Mouse (Mus musculus) CD8-positive naive resting alpha-beta T cell, adult 2 months (primary cell): Measurements from ENCODE around the gene Hspa1l.
"Not testable (repeated sequence)": the region's sequence is repeated elsewhere in the genome, so short reads cannot be mapped to it uniquely, and the experiment has no call there.

Source experiments
- DNase-seq, 2 experiments: peaks; one replicate each; pipeline ENCODE4 v3.0.0; 2022; ENCODE audit warnings: low read depth in 2 of 2, low spot score in 2 of 2

Gene Hspa1l

DNA sequence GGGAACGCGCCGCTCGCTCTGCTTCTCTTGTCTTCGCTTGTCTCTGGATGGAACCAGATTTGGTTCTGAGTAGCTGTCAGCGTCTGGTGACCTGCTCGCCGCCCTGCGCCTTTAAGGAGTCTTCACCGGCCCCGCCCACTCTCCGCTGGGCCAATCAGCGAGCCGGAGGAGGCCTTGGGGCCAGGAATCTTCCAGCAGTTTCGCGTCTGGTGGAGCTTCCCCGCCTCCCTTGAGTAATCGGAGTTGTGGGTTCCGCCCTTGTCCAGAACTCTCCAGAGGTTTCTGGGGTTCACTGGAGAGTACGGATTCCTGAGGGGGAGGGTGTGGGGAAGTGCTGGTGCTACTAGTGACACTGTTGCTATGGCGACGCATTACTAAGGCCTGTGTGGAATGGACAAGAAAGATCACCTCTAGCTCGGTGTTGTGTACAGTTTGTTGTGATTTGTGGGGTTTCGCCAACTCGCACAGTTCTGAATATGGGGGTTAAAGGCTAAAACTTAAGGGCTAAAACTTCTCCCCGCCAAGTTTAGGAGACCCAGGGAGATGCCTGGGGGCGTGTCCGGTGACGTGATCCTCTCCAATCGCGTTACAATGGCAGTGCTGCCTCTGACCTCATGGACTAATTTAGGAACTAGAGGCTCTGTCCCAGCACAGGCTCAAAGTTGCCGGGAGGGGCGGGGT is at the start of gene Hspa1l, which contains the start of gene Hspa1a:
Hspa1l (plus strand) TSS at position 635 of the 681 bp plus-strand sequence.
Hspa1a (minus strand) TSS at position 88 of the 681 bp plus-strand sequence.
- peak; percentile 13 to 57 for DNase-seq

DNA sequence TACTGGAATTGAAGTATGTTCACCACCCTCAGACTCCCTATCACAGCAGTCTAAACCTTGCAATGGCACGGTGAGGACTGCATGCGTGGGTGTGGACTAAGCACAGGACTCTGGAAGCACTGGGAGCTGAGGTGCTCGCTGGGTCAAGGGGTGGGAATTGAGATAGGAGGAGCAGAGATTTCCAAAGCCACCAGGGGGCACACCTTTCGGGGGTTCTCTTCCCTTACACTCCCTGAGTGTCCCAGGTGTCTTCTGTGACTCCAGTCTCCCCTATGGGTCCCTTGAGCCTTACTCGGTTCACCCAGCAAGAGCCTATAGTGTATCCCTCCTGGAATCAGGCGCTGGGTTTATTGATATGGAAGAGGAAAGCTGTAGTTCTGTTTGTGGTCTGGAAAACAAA is 49.6 kb upstream of the Hspa1l start:
- no peak for DNase-seq

DNA sequence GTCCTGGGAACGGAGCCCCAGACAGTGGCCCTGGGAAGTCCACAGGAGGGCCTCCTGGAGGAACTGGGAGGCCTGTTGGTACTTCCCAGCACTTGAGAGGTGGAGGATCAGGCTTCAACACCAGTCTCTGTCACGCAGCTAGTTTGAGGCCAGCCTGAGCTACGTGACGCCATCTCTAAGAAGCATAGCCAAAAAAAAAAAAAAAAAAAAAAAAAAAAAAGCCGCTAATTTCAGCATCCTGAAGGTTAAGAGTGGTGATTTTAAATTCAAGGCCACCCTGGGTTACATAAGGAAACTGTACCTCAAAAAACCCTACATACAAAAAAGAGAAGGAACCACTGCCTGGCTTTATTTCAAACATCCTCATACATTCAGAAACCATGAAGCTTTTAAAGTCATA is 48.2 kb upstream of the Hspa1l start:
- DNase-seq: no peak

DNA sequence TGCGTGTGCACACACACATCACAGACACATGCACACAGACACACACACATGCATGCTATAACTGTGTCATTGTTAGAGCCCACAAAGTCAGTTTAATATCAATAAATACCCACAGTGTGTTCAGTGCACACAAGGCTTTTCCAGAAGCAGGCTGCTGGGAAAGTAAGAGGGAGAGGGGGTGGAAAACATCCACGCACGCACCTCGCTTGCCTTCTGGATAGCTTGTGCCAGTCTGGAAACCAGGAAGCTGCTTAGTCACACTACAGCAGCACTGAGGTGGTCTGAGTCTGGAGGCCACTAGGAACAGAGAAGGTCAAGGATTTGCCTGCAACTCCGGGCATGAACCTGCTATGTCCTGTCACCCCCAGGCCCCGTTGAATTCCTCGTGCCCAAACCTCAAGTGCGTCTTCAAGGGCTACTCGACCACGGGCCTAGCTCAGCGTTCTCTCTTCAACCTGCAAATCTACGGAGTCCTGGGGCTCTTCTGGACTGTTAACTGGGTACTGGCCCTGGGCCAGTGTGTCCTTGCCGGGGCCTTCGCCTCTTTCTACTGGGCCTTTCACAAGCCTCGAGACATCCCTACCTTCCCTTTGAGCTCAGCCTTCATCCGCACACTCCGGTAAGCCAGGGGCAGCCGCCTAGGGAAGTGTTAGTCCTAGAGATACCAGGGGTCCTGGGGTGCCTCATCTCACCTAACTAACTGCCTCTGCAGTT is 45.0 kb upstream of the Hspa1l start:
- no peak for DNase-seq

DNA sequence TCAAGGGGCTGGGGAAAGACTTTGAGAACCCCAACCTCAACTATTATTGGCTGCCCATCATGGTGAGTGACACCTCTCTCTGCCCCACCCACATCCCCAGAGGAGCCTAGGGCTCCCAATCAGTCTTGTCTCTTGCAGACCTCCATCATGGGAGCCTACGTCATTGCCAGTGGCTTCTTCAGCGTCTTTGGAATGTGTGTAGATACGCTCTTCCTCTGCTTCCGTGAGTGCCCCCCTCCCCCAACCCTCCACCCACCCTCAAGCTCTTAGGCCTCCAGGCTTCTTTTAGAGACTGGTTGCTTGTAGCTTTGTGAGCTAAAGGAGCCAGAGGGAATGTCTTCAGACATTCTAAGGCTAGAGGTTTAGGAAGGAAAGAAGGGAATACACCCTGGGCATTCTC is 43.7 kb upstream of the Hspa1l start:
- no peak for DNase-seq

DNA sequence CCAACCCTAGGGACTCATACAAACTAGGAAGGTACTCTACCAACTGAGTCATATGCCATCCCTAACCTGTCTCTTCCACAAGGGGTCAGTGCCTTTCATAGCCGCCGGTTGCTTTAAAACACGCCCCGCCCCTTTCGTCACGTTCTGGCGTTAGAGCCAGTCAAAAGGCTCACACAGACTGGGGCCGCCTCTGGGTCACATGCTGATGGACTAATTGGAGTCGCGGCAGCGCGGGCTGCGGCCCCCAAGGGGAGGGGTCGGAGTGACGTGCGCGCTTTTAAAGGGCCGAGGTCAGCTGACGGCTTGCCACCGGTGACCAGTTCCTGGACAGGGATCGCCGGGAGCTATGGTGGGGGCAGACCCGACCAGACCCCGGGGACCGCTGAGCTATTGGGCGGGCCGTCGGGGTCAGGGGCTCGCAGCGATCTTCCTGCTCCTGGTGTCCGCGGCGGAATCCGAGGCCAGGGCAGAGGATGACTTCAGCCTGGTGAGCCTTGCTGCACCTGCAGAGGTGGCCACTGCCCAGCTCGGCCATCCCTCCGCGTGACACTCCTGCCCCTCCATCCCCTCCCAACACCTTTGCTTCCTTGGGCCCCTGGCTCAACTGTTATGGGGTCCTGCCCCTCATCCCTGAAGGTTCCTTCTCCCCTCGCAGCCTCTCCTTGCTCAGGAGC is 41.3 kb upstream of the Hspa1l start, which contains the start of gene Neu1:
Neu1 (plus strand) TSS at position 193 of the 674 bp plus-strand sequence.
- DNase-seq: peak; percentile 91 to 93

DNA sequence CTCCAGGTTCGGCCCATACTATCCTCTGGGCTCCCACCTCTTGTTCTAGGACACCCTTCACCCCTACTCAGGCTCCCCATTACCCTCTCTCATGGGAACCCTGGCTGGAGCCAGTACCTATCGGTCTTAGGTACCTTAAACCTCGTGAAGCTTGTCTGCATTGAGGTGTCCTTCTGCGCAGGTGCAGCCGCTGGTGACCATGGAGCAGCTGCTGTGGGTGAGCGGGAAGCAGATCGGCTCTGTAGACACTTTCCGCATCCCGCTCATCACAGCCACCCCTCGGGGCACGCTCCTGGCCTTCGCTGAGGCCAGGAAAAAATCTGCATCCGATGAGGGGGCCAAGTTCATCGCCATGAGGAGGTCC is 40.8 kb upstream of the Hspa1l start:
- DNase-seq: peak; percentile 28 to 49

DNA sequence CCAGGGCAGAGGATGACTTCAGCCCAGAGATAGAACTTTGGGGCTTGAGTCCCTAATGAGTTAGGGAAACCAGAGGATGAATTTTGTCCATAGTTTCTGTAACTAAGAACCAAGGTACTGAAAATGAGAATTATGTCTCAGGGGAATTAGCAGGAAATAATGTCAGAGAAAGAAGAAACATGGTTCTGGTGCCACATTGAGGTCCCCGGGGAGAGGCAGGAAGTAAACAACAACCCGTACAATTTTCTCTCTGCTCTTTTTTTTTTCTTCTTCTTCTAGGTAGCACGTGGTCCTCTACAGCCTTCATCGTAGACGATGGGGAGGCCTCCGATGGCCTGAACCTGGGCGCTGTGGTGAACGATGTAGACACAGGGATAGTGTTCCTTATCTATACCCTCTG is 40.2 kb upstream of the Hspa1l start:
- DNase-seq: peak in 1 of 2 experiments; percentile 27

DNA sequence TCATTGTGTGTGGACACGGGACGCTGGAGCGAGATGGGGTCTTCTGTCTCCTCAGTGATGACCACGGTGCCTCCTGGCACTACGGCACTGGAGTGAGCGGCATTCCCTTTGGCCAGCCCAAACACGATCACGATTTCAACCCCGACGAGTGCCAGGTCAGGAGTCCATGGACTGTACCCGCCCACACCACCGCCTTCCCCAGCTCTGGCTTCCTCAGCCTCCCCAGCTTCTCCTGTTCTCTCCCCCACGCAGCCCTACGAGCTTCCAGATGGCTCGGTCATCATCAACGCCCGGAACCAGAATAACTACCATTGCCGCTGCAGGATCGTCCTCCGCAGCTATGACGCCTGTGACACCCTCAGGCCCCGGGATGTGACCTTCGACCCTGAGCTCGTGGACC is 38.5 kb upstream of the Hspa1l start:
- DNase-seq: no peak

DNA sequence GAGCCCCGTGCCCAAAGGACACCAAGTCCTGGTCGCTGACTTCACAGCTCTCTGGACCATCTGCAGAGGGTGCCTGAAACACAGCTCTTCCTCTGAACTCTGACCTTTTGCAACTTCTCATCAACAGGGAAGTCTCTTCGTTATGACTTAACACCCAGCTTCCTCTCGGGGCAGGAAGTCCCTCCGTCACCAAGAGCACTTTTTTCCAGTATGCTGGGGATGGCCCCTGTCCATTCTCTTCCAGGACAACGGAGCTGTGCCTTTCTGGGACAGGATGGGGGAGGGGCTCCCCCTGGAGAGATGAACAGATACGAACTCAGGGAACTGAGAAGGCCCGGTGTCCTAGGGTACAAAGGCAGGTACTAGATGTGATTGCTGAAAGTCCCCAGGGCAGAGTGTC is 37.7 kb upstream of the Hspa1l start:
- DNase-seq: no peak

DNA sequence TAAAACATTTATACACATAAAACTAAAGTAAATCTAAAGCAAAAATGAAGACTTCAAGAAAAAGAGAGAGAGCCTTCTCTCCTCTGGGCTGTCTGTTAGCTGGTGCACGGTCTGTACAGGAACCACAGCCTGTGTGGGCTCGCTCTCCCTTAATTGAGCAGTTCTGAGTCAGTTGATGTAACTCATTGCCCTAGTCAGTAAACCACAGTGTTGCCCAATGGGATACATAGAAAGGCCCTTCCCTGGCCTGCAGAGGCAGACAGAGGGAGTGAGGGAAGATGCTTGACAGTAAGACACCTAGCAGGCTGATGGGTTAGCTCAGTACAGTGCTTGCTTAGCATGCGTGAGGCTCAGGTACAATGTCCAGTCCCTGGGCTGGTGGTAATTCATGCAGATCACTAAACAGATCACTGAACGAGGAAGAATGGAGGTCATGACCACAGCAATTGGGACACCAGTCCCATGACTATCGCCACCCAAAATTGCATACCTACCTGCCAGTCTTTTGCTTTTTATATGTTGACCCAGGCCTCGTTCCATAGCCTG is 34.5 kb upstream of the Hspa1l start:
- no peak for DNase-seq

DNA sequence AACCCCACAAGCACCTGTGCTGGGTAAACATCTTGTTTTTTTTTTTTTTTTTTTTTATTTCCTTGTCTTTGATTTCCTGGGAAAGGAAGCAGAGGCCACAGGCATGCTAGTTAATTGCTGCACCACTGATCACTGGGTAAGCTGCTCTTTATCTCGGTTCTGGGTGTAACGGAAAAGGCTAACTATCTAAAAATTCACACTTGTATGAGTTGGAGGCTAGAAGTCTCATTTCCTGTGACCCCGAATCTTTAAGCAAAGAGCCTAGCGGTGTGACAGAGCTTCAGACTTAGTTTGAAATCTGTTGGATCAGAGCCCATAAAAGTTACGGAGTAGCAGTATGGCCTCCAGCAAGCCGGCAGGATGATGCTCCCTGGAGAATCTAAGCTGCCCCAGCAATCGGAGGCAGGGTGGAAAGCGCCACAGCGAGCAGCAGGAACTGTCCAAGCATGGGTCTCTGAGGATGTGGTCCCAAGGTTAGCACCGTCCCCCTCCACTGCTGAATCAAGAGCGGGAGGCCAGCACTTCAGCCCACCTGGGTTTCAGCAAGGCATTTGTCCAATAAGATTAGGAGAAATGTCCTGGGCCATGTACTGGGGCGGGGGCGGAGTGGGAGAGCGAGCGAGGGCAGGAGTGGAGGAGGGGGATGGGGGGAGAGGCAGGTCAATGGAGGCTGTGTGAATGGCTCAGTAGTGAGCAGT is 31.0 kb upstream of the Hspa1l start:
- no peak for DNase-seq

DNA sequence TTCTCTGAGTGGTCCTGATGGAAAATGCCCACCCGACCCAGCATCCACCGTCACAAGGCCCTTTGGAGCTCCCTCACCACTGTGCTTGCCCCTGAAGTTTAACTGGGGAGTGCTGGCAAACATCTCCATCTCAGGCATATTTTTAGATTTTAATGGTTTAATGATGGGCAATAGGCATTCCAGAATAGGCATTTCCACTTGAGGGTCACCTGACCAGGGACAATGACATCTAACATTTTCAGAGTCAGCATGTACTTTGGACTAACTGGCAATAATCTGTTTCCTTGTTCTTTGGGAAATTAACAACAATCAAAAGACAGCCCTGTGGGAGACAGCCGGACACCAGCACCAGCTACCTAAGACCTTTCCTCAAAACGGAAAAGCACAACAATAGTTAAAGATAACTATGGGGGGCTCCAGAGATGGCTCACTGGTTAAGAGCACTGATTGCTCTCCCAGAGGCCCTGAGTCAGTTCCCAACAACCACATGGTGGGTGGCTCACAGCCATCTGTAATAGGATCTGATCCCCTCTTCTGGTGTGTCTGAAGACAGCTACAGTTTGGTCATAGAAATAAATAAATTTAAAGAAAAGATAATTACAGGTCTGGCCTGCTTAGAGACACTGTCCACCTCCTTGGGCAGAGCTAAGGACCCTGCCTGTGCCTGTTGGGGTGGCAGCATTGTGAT is 29.2 kb upstream of the Hspa1l start:
- DNase-seq: no peak

DNA sequence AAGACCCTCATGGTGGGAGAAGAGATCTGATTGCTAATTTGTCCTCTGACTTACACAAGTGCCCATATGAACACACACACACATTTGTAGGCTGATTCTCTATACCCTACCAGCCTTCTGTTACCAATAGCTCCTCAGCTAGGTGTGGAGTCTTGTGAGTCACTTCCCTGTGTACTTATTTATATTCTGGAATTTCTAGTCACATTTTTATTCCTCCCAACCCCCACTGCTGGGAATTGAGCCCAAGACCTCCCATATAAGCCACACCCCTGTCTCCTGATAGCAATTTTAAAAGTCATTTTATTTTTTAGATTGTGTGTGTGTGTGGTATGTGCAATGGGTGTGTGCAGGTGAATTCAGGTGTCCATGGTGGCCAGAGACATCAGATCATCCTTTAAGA is 28.1 kb upstream of the Hspa1l start:
- no peak for DNase-seq

DNA sequence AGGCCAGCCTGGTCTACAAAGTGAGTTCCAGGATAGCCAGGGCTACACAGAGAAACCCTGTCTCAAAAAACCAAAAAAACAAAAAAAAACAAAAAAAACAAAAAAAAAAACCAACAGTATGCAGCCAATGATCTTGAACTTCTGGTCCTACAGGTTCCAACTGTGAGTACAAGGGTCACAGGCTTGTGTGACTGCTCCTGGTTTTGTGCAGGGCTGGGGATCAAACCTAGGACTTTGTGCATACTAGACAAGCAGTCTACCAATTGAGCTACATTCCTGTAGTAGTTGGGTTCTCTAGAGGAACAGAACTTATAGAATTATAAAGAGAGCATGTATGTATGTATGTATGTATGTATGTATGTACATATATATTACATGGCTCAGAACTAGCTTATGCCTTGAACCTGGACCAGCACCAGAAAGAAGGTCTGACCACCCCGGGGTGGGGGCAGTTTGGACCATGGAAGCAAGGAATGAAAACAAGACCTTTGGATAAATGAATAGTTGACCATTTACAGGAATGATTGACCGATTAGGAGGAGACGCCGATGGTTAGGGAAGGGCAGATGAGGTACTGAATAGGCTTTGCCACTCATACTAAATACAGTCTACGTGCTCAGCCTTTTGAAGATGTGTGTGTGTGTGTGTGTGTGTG is 25.9 kb upstream of the Hspa1l start:
- DNase-seq: no peak

DNA sequence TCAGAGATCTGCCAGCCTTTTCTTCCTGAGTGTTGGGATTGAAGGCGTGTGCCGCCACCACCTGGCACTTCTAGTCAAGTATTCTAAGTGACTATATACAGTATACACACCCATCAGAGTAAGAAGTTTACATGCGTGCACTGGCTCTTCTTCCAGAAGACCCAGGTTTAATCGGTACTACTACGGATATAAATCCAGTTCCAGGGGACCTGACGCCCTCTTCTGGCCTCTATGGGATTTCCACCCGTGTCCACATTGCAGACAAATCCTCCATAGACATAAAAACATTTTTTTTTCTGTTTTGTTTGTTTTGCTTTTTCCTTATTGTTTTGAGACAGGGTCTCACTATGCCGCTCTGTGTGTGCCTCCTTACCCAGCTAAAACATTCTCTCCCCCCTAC is 24.9 kb upstream of the Hspa1l start:
- peak in 1 of 2 experiments; percentile 19 for DNase-seq

DNA sequence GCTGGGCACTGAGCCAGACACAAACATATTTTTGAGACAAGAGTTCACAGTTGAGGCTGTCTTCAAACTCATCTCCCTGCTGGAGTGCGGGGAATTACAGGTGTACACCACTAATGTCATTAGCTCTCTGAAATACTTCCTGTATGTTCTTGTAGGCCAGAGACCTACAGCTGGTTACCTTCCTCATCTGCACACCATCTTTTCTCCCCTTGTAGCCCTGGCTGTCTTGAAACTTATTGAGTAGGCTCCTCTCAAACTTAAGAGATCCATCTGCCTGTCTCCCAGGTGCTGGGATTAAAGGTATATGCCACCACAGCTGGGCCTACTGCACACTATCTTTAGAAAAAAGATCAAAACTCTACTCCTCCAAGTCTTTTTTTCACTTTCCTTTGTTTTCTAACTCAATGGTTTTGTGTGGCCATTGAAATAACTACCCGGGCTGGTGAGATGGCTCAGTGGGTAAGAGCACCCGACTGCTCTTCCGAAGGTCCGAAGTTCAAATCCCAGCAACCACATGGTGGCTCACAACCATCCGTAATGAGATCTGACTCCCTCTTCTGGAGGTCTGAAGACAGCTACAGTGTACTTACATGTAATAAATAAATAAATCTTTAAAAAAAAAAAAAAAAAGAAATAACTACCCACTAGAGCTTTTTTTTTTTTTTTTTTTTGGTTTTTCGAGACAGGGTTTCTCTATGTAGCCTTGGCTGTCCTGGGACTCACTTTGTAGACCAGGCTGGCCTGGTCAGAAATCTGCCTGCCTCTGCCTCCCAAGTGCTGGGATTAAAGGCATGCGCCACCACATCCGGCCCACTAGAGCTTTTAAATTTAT is 23.6 kb upstream of the Hspa1l start:
- DNase-seq: not testable (repeated sequence)

DNA sequence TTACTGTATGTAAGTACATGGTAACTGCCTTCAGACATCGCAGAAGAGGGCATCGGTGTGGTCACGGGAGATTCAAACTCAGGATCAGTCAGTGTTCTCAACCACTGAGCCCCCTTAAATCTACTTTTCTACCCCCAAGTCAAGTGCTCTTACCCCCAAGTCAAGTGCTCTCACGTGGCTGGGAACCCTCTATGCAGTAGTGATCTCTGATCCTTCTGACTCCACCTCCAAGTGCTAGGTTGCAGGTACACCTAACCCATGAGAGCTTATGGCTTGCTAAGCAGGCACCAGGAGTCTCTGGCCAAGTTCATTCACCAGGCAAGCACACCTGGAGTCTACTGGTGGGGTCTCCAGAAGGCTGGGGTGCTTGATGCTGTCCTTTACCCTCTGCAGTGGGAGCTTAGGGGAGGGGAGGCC is 22.9 kb upstream of the Hspa1l start:
- DNase-seq: no peak
